Mouse (Mus musculus): Measurements from ENCODE around the gene Kcnh1. TPM values are rescaled to one million over a fixed set of nuclear protein-coding genes. Genes with fewer than 3 reads are reported as not detected.

The Kcnh1 gene
- total RNA-seq, 2 experiments from 2014 or later: 35.0 to 36.4 TPM

DNA sequence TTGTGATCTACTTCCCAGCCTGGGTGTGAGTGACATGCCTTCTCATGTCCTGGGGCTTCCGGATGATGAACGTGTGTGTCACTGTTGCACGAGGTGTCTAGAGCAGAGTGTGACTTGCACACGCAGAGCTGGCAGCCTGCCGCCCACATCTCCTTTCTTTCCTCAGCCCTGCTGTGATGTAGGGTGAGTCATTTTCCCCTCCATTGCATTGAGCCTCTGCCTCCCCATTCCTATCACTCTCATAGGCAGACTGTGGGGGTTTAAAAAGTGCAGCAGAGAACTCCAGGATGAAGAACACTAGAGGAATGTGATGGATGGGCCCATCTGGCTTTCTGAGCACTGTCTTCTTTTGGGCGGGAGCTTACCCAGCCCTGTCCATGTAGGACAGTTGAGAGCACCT lies 76.4 kb downstream of the Kcnh1 start:
- DNase-seq (ENCODE audit: low spot score in 2 of 2): peak; percentile 54 to 82

DNA sequence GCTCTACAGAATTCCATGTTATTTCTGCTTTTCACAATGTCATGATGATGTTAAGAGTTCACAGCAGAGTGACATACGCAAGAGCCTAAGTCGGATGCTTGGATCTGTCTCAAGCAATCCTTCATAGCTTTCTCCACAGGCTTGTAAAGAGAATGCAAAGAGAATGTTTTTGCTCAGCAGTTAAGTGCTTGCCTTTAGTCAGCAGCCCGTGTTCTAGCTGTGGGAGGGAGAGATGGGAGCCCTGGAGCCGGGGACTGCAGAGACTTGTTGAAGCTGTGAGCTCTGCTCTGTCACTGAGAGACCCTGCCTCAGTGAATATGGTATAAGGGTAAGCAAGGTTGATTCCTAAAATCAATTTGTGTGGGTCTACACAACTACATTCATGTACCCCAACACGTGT lies 78.3 kb downstream of the Kcnh1 start:
- no peak for DNase-seq (ENCODE audit: low spot score in 2 of 2)

DNA sequence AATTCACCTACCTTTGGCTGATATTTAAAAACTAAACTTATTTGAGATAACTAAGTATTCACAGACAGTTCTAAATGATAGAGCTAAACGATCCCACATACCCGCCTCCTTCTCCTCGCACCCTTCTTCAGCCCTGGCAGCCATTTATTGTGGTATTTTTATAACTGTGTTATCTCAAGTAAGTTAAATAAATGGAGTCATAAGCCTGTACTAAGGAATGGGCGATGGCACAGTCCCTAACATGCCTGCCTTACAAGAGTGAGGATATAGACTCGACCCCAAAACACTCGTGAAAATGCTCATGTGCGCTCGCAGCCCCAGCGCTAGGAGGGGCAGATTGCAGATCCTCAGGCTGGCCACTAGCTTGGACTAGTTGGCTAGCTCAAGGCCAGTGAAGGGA lies 79.3 kb downstream of the Kcnh1 start:
- DNase-seq (ENCODE audit: low spot score in 2 of 2): no peak

DNA sequence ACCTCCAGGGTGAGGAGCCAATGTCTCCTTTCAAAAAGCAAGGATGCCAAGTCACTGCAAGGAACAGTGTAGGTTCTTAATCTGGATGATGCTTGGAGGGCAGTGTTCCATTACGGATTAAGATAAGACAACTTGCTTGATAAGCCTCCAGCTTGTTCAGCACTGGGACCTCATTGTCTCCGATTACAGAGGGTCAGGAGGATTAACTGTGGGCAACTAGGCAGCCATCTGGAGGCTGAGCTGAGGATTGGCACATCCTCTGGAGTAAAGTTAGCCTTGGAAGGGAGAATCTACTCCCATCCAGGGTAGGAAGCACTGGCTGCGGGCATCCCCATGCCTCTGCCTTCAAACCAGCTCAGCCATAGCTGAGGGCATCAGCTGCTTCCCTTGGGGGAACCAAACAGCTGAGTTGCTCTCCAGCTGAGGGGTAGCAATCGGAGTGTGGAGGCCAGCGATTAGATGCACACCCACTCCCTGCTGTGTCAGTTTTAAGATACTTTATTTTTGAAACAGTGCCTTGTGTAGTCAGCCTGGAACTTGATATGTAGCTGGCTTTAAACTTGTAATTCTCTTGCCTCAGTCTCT lies 87.3 kb downstream of the Kcnh1 start:
- no peak for DNase-seq (ENCODE audit: low spot score in 2 of 2)

DNA sequence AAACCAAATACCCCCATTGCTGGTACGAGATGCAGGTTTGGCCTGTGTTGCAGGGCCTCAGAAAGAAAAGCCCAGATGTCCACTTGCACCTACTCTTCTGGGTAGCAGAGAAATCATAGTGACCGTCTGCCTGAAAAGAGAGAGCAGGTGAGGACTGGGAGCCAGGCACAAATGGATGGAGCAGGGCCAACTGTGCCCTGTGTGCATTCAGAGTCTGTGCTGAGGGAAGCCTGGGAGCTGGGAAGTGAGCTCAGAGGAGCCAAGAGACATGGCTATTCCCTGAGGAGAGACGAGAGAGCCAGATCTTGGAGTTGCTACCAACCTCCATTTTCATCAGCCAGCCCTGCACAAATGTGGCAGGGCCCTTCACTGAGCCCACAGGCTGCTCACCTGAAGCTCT lies 93.8 kb downstream of the Kcnh1 start:
- no peak for DNase-seq (ENCODE audit: low spot score in 2 of 2)

DNA sequence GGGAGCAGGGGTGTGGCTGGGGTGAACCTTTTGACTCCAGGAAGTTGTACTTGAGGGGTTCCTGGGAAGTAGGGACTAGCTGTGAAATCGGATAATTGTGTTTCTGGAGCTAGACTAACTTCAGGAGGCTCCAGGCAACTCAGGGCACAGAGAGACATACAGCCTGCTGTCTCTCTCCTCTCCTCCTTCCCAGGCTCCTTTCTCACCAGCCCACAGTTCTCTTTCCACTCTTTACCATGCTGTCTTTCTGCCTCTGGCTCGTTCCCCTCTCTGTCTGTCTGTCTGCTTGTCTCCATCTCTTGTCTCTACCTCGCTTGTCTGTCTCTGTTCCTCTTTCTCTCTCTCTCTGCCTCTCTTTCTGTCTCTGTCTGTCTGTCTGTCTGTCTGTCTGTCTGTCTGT lies 94.4 kb downstream of the Kcnh1 start:
- DNase-seq (ENCODE audit: low spot score in 2 of 2): no peak

DNA sequence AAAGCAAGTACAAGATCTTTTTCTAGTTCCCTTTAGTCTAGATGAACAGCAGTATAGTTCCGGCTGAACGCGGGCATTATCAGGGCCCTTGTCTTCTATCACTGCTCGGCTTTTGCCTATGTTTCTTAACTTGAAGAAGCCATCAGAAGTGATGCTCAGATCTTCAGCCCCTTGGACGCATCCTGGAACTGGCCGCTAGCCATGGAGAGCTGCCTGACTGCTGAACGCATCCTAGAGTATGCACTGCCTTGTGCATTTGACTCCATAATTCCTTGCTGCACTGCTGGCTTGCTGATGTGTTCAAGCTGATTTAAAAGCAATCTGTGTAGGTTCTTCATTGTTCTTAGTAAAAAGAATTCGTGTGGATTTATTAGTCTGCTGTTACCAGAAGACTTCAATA lies 97.9 kb downstream of the Kcnh1 start:
- DNase-seq (ENCODE audit: low spot score in 2 of 2): no peak

DNA sequence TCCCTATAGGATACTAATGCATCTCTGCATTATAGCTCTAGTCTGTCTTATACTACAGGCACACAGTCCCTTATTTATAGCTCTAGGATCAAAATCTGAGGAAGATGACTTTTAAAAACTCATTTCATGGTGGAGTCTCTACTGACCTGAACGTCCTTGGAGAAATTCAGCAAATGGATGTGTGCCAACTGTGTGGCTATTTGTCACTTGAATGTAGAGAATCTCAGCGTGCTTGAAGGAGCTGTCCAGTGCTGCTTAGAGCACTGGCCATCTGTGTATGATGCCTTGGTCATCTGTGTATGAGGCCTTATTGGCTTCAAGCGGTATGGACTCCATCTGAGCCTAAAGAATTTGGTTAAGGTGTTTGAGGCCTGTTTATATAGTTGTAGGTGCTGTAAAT lies 100.7 kb downstream of the Kcnh1 start:
- no peak for DNase-seq (ENCODE audit: low spot score in 2 of 2)

DNA sequence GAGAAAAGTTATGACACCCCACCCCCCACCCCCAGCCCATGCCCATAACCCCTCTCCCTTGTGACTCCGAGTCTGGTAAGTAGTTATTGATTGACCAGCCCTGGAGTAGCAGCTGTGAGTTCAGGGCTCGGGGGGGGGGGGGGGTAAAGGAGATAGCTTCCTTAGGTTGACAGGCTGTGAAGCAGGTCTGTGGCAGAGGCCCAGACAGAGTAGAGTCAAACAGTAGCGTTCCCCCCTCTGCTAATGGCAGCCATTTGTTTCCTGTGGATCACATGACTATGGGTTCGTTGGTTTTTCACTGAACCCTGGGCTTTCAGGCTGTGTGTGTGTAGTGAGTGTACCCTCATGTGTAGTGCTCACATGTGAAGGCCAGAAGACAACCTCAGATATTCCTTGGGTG lies 102.8 kb downstream of the Kcnh1 start:
- DNase-seq (ENCODE audit: low spot score in 2 of 2): no peak

DNA sequence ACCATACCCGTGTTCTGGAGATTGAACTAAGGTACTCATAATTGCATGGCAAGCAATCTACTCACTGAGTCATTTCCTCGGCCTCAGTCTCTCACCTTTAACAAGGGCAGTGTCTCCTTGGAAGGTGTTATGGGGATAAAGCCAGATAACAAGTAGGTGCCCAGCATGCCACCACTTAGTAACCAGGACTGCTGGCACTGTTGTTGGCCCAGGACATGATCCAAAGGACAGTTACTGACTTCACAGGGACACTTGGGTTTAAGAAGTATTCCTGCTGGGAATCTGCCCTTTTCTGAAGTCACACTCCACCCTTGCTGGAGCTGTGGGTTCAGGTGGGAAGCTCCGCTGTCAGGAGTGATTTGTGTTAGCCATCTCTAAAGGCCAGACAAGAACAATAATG lies 103.3 kb downstream of the Kcnh1 start:
- DNase-seq (ENCODE audit: low spot score in 2 of 2): no peak

DNA sequence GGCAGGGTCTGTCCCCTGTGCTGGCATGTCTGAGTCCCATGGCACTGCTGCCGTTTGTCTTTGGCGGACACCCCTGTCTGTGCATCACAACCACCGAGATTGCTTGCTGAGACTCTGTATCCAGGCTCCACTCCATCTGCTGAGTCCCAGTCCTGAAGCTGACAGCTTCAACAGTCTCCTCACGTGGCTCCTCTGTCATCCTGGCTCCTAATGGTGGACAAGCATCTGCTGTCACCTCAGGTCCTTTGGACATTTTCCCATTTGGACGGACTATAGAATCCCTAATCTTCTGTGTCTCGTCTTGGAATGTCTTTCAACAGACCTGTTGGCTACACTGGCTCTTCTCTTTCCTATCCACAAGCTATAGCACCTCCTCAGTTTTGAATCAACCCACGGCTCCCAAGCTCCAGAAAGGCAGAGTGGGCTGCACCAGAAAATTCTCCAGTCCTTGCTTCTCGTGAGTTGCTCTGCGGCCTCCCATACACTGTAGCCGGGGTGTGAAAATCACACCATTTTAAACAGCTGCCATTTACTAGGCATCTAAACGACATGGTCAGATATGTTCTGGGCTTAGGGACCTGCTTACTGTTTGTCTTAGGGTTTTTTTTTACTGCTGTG lies 104.8 kb downstream of the Kcnh1 start:
- DNase-seq (ENCODE audit: low spot score in 2 of 2): no peak

DNA sequence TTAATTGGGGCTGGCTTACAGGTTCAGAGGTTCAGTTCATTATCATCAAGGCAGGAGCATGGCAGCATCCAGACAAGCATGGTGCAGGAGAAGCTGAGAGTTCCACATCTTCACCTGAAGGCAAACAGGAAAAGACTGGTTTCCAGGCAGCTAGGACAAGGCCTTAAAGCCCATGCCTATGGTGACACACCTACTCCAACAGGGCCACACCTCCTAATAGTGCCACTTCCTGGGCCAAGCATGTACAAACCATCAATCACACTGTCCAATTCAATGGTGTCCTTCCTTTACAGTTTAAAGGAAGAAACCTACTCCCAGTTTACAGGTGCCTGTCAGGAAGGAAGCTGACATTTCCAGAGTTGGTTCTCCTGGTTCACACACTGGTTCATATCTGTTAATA lies 105.3 kb downstream of the Kcnh1 start:
- DNase-seq (ENCODE audit: low spot score in 2 of 2): no peak

DNA sequence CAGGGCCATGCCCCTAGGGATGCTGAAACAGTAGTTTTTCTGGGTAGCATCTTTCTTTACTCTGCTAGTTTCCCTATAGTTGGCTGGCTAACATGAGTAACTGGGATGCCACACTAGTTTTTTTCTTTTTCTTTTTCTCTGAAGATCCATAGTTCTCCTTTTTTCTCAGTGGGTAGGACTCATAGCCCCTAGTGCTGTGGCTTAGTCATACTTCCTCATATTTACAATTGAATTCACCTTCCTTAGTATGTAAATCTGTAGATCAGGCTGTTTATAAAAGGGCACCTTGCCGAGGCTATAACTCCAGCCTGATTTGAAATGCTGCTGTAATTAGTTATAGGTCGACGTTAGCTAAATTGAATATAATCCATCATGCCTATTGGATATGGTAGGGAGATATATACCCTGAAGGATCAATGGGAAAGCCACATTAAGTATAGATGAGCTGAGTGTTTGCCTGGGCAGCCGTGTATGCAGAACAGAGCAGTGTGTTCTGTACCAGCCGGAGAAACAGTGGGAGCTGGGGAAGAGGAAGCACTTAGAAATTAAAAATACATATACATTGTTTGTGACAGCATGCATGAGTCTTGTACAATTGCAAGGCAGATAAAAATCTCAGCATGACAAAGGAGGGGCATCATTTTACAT lies 107.0 kb downstream of the Kcnh1 start:
- DNase-seq (ENCODE audit: low spot score in 2 of 2): no peak

DNA sequence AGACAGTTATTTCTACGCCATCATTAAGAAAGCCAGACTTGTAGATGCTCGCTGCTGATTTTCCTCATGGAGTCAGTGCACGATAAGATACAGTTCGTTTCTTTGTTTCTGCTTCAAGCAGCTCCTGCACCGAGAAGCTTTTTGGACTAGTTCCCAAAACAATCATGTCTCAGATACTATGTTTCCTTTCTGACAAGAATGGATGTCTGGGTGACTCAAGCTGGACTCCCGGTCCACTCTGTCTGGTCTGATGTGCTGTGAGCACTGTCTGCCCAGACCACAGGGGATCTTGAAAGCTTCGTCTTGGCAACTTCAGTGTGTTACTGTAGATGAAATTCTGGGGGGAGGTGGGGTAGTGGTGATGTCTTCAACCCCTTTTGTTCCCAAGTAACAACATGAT lies 109.8 kb downstream of the Kcnh1 start:
- peak in 1 of 2 experiments; percentile 39 for DNase-seq (ENCODE audit: low spot score in 2 of 2)

DNA sequence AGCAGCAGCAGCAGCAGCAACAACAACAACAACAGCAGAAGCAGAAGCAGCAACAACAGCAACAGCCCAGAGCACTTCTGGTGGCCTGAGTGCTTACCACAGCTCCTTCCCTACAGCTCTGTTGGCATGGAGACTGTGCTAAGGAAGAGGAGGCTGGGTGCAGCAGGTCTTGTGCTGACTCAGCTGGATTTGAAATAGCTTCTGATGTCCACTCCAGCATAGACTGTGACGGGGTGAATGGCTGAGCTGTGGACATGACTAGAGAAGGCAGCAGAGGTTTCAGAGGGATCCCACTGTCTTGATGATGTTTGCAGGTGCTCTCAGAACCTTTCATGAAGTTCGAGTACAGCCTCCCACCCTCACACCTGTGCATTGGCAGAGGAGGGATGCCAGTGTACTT lies 113.0 kb downstream of the Kcnh1 start:
- no peak for DNase-seq (ENCODE audit: low spot score in 2 of 2)

DNA sequence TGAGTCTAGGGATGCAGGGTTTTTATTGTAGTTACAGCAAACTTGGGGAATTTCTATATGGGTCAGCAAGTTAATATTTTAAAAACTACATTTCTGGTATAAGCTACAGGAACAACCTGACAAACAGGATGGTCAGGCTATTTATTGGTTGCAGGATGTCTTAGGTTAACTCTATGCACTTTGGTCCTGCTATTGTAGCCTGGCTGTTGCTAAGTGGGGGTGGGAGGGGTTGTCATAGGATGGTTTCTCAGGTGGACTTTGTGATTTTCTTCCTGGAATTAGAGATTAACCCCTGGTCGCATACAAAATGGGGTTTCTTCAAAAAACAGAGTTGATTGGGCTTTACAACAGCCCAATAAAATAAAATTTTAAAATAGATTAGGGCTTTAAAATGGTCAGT lies 114.6 kb downstream of the Kcnh1 start:
- no peak for DNase-seq (ENCODE audit: low spot score in 2 of 2)

DNA sequence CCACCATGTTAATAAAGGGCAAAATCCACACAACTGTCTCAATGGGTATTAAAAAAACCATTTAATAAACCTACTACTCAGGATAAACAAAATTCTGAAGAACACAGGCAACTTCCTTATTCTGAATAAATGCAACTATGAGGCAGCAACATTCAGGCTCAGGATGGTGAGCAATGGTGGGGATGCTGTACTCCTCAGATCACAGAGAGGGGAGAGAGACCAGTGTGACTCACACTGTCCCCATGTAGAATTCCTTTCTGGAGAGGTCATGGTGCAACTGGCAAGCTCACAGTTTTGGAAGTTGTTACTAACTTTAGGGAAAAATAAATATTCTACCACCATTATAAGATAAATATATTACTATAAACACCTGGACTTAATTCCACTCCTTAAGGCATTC lies 116.5 kb downstream of the Kcnh1 start:
- no peak for DNase-seq (ENCODE audit: low spot score in 2 of 2)

DNA sequence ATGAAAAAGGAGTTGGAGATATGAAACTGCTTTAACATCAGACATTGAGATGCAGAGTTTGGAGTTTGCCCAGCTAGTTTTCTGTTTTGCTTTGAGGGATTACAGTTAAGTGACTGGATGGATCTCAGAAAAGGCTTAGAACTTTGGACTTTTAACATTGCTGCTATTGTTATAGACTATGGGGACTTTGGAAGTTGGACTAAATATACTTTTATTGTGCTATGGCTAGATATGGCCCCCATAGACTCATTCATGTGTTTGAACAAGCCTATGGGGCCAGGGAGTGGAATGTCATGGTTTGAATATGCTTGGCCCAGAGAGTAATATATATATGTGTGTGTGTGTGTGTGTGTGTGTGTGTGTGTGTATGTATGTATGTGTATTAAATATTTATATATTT lies 120.7 kb downstream of the Kcnh1 start:
- no peak for DNase-seq (ENCODE audit: low spot score in 2 of 2)

DNA sequence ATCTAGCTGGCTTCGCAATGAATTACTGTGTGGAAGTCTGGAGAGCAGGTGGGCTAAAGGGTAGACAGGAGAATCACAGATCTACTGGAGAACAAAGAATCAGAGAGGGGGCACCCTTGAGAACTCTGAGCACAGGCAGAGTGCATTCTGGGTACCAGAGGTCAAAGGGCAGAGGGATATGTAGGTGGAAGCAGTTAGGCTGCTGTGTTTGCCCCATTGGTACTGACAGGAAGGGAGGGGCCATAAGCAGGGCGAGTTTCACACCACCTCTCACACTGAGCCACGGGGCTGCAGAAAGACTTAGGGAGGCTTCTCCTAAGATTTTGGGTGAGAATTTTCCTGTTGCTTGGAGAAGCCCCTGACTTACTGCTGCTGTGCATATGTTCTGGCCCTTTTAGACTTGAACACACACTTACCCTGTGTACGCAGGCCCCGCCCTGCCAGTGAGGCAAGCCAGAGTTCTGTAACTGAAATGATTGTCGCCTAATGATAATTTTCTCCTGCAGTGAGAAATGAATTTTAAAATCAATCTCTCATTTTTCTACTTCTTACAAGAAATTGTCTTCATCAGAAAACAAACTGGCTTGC lies 121.4 kb downstream of the Kcnh1 start:
- DNase-seq (ENCODE audit: low spot score in 2 of 2): no peak

DNA sequence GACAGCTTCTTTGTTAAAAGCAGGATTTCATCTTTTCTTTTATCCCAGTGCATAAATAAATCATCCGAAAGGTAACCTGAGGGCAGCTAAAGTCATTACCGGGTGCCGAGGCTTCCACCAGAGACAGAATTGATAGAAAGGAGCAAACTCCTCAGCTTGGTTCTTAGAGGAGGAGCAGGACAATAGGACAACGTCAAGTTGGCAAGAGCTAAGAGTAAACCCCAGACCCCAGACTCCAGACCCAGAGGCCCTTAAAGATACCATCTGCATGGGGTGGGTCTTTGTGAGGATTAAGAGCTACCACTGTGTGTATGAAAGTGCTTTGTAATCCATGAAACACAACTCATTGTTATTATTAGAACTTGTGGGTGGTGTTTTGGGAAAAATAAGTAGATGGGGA lies 121.9 kb downstream of the Kcnh1 start:
- no peak for DNase-seq (ENCODE audit: low spot score in 2 of 2)

DNA sequence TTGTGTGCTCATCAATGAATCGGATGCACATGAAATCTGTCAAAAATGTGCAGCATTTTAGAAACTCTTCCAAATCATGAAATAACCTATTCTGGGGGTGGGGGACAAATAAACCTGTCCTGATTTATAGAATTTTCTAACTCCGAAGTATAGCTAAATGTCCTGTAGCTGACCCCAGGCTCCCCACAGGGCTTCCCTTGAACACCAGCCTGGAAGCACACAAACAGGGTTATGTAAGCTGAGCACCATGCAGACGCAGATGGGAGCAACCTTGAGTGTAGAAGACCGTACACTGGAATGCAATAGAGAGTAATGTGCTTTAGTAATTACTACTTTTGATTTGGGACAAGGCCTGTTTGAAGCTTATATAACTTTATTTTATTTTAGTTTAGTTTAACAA lies 122.4 kb downstream of the Kcnh1 start:
- DNase-seq (ENCODE audit: low spot score in 2 of 2): peak in 1 of 2 experiments; percentile 51

DNA sequence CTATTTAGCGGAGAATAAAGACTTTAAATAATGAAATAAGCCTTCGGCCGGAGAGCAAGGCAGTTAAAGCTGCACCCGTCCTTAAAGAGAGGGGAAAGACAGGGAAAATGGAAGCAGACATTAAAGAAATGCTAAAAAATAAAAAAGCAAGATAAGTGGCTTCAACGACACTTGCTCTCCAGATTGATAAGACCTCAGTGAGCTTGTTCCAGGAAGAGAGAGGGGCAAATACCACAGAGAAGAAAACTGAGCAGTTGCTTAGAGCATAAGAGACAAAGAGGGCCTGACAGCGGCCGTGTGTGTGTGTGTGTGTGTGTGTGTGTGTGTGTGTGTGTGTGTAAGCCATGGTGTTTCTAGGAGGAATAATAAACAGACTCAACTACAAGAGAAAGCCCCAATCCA lies 123.0 kb downstream of the Kcnh1 start:
- no peak for DNase-seq (ENCODE audit: low spot score in 2 of 2)

DNA sequence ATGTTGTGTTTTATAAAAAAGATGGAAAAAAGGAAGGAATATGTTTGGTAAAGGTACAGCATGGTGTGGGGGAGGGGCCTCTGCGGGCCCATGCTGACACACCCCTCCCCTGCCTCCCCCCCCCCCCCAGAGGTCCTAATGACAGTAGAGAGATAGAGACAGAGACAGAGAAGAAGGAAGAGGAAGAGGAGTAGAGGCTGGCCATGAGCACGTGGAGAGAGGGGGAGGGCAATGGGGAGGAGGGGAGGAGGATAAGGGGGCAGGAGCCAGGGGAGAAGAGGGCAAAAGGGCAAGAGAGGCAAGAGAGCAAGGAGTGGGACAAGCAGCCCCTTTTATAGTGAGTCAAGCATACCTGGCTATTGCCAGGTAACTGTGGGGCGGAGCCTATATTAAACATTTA lies 123.5 kb downstream of the Kcnh1 start:
- no peak for DNase-seq (ENCODE audit: low spot score in 2 of 2)

All from layer of hippocampus, adult 18-20 months (tissue).